Mouse (Mus musculus): ENCODE measurements at regions not wholly inside any gene's neighbourhood (a gene's known extent, or its start where the extent isn't known, plus 50 kb on each side); places are given as distances from the start of the nearest gene placed in this dataset.

GRCm38 (mm10) chr14:46692067-46692466, 68.3 kb upstream of the Cdkn3 start:
- TF ChIP-seq CTCF (IDR thresholded peaks at IDR 0.05; ENCODE audit: low read depth, low read length) (no peak), GATA1 (IDR thresholded peaks at IDR 0.05; ENCODE audit: borderline replicate concordance, low read length) (no peak)

Data from G1E (cell line).